Mouse (Mus musculus): ENCODE data around the gene Zbtb17. TPM values are rescaled to one million over a fixed set of nuclear protein-coding genes. Genes with fewer than 3 reads are reported as not detected.

Gene Zbtb17
- polyA plus RNA-seq, 1 experiment from 2014 or later = 50.7 TPM

DNA sequence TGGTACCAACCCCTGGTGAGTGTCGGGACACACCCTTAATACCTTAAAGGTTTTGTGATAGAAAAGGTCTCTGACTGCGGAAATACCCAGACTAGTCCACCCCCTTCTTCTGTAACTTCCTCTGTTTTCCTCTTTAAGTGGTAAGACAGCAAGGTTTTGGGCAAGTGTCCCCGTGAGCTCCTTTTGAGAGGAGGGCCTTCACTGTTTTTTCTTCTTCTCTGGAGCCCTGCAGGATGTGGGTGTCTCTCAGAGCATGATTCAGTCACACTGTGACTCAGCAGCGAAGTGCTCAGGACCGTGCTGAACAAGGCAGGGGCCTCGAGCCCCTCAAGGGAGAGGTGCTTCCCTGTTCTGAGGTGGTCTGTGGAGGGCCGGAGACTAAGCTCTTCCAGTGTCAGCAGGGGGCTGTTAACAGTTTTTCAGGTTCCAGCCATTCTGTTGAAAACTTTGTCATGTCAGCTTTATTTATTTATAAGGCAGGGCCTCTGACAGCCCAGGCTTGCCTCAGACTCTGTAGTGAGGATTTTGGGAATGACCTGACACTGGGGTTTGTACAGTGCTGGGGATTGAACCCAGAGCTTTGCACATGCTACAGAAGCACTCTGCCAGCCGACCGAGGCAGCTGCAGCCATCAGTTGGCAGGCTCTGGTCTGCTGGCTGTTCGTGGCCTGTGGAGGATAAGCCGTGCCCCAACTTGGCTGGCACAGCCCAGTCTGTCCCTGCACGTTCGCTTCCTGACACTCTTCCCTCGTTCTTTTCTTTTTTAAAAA, 10.3 kb downstream of the Zbtb17 start:
- Histone ChIP-seq H3K36me3 (peaks cover 48% of the 10 kb centered on the region), H3K9ac (no peak overlapping the region), H3K9me3 (replicated peaks) (no peaks in the 10 kb centered on the region), H3K4me1 (peaks cover 30% of the 10 kb centered on the region), H3K27ac (no peak overlapping the region), H3K4me3 (no peak overlapping the region), H3K27me3 (no peaks in the 10 kb centered on the region), H3K4me2 (replicated peaks) (no peak overlapping the region)
- no peak for ATAC-seq (ENCODE audit: low FRiP score)
- 83% methylated on average over 14 of the region's 14 CpGs for WGBS

DNA sequence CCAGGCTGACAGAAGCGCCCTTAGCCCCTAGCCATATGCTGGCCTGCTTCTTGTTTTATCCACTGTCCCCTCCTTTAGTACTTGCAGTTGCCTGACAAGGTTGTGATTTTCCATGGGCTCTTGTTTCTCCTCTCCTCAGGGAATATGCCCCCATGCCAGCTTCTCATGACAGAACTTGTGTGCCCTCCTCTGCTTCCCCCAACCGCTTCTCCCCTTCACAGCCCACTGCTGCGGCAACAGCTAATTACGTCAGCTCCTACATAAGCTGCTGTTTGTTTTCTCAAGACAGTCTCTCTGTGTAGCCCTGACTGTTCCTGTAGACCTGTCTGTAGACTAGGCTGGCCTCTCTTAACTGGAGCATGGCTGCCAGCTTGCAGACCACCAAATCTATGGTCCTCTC, 11.1 kb downstream of the Zbtb17 start:
- H3K27me3 ChIP-seq = no peaks in the 10 kb centered on the region
- H3K9ac ChIP-seq = no peak overlapping the region
- WGBS = 66% methylated on average over 4 of the region's 4 CpGs
- peaks cover 44% of the 10 kb centered on the region for H3K36me3 ChIP-seq
- no peaks in the 10 kb centered on the region for H3K9me3 ChIP-seq (replicated peaks)
- H3K4me3 ChIP-seq = no peak overlapping the region
- no peak overlapping the region for H3K4me2 ChIP-seq (replicated peaks)
- no peak for ATAC-seq (ENCODE audit: low FRiP score)
- no peak overlapping the region for H3K27ac ChIP-seq
- H3K4me1 ChIP-seq = peaks cover 30% of the 10 kb centered on the region

DNA sequence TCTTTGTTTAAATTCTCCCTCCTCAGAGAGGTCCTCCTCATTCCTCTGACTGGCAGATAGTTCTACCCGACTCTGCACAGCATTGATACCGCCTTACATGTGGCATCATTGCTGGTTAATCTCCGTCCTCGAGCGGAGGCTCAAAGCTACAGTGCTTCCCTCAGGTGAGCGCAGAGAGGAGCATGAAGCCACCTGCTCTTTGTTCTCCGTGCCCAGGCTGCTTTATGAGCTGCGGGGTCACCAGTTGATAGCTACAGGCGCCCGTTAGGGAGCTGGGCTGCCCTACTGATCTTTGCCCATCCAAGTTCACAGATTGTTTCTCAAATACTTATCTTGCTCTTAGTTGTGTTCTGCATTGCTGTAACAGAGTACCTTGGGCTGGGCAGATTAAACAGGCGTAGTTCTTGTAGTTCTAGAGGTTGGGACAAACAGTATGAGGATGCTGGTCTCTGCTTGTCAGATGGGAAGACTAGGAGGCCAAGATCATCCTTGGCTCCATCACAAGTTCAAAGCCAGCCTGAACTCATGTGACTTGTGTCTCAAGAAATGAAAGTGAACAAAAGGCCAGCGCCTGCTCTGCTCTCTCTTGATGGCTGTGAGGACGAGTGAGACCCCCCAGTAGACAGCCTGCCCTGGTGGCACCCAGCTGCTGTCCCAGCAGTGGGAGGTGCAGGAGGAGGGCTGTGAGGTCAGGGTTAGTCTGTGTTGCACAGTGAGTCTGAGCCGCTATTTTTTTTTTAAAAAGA, 11.9 kb downstream of the Zbtb17 start:
- Histone ChIP-seq H3K4me1 (peaks cover 36% of the 10 kb centered on the region), H3K27me3 (no peaks in the 10 kb centered on the region), H3K9ac (no peak overlapping the region), H3K9me3 (replicated peaks) (no peaks in the 10 kb centered on the region), H3K27ac (no peak overlapping the region), H3K4me2 (replicated peaks) (no peak overlapping the region), H3K36me3 (peaks cover 43% of the 10 kb centered on the region), H3K4me3 (no peak overlapping the region)
- ATAC-seq (ENCODE audit: low FRiP score) = no peak
- 93% methylated on average over 14 of the region's 14 CpGs for WGBS

DNA sequence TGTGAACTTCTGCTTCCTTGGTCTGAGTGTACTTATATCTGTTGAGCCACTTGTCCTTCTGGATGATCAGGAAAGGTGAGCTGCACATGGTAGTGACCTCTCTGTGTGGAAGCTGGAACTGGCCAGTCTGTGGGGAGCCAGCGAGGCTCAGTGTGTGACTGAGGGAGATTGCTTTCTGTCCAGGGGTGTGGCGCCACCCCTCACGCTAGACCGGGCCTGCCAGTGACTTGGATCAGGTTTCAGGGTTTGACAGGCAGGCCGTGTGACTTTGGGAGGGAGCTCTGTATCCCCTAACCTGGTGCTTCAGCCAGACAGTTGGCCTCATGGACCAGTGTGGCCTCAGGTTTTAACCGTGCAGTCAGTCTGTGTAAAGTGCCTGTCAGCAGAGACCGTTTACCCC, 13.8 kb downstream of the Zbtb17 start:
- Histone ChIP-seq H3K36me3 (peaks cover 43% of the 10 kb centered on the region), H3K9ac (0 out of 2 replicates have a peak overlapping the region, but pooled peaks have one; percentile 32), H3K4me3 (no peak overlapping the region), H3K4me1 (peaks cover 37% of the 10 kb centered on the region), H3K9me3 (replicated peaks) (no peaks in the 10 kb centered on the region), H3K4me2 (replicated peaks) (no peak overlapping the region), H3K27ac (peak overlapping the region; percentile 44; the same call in 1 of the 2 replicates), H3K27me3 (no peaks in the 10 kb centered on the region)
- 11% methylated on average over 7 of the region's 7 CpGs for WGBS
- 0 out of 2 replicates have a peak, but pooled peaks have one; percentile 42 for ATAC-seq (ENCODE audit: low FRiP score)

DNA sequence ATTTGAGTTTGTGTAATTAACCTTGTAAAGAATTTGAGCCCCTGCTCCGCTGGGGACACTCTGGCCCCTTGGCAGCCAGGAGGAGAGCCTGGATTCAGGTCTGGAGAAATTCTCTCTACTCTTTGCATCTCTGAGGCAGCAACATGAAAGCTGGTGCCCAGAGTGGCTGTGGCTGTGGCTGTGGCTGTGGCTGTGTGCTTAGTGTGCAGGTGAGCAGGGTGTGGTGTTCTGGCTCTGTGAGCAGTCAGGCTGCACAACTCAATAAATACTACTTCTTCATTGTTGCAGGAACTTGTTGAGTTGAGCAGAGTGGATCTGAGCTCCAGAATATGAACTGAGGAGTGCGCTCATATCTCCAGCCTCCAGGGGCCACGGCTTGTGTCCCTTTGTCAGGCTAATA, 14.4 kb downstream of the Zbtb17 start:
- Histone ChIP-seq H3K36me3 (peaks cover 44% of the 10 kb centered on the region), H3K9ac (no peak overlapping the region), H3K9me3 (replicated peaks) (no peaks in the 10 kb centered on the region), H3K4me3 (no peak overlapping the region), H3K4me1 (peaks cover 36% of the 10 kb centered on the region), H3K4me2 (replicated peaks) (no peak overlapping the region), H3K27me3 (no peaks in the 10 kb centered on the region), H3K27ac (no peak overlapping the region)
- no peak for ATAC-seq (ENCODE audit: low FRiP score)
- 63% methylated on average over 3 of the region's 3 CpGs for WGBS

DNA sequence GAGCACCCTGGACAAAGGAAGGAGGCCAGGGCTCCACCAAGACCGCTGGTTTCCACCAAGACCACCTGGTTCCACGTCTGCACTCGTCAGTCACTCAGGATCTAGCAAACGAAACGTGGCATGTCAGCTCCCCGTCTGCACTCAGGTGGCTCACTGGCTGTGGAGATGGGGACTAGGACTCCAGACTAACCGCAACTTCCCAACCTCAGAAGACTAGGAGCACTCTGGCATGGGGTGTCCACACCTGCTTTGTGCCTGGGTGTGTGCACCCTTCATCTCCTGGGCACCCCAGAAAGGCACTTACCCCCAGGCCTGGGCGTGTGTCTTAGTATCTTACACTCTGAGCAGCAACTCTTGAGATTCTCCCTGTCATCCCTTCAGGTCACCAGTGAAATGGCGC, 15.3 kb downstream of the Zbtb17 start:
- ATAC-seq (ENCODE audit: low FRiP score) = no peak
- Histone ChIP-seq H3K27ac (no peak overlapping the region), H3K4me1 (peaks cover 36% of the 10 kb centered on the region), H3K9me3 (replicated peaks) (no peaks in the 10 kb centered on the region), H3K27me3 (no peaks in the 10 kb centered on the region), H3K4me2 (replicated peaks) (no peak overlapping the region), H3K4me3 (no peak overlapping the region), H3K9ac (no peak overlapping the region), H3K36me3 (peaks cover 48% of the 10 kb centered on the region)
- WGBS = 89% methylated on average over 9 of the region's 9 CpGs

DNA sequence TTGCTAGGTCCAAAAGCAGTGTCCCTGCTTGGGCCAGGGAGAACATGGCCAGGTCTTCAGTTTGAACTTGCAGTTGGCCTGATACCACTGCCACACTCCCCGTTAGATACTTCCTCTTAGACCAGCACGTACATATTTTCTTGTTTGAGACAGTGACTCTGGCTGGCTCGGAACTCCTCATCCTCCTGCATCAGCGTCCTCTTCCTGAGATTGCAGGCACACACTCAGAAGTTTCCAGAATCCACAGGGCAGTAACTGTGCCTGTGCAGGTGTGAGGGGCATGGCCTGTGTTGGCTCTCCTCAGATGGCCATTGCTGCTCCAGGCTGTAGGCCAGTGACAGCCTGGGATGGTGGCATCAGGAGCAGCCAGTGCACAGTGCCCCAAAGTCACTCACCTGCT, 16.0 kb downstream of the Zbtb17 start:
- Histone ChIP-seq H3K9ac (no peak overlapping the region), H3K27me3 (no peaks in the 10 kb centered on the region), H3K4me3 (no peak overlapping the region), H3K9me3 (replicated peaks) (no peaks in the 10 kb centered on the region), H3K27ac (no peak overlapping the region), H3K4me2 (replicated peaks) (no peak overlapping the region), H3K36me3 (peaks cover 51% of the 10 kb centered on the region), H3K4me1 (peaks cover 30% of the 10 kb centered on the region)
- 91% methylated on average over 4 of the region's 4 CpGs for WGBS
- no peak for ATAC-seq (ENCODE audit: low FRiP score)

DNA sequence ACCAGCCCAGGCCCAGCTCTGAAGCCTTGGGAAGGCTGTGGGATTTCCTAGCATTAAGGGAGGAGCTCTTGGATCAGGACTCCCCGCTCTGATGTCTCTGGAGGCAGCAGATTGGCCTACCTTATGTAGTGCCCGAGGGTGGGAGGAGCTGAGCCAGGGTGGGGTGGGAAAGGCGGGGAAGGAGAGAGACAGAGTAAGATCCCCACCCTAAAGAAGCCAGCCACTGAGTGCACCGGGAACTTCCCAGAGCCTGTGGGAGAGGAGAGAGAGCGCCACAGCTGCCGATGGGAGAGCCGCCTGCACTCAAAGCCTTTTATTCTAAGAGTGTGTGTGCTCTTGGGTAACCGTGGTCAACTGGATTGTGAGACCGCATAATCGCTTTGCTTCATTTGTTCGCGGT, 16.6 kb downstream of the Zbtb17 start:
- no peak overlapping the region for H3K27ac ChIP-seq
- peak; percentile 36; the same call in 1 of the 2 replicates for ATAC-seq (ENCODE audit: low FRiP score)
- 58% methylated on average over 12 of the region's 12 CpGs for WGBS

DNA sequence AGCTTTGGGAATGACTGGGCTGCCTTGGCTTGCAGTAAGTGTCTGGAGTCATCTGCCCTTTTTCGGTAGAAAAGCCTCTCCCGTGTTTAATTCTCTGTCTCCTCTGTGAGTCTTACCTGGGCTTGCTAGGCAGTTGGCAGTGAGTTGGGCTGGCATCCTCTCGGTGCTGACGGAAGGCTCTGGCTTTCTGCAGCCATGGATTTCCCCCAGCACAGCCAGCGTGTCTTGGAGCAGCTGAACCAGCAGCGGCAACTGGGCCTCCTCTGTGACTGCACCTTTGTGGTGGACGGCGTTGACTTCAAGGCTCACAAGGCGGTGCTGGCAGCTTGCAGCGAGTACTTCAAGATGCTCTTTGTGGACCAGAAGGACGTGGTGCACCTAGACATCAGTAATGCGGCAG, 17.1 kb downstream of the Zbtb17 start:
- Histone ChIP-seq H3K36me3 (peaks cover 54% of the 10 kb centered on the region), H3K9me3 (replicated peaks) (no peaks in the 10 kb centered on the region), H3K4me3 (no peak overlapping the region), H3K9ac (no peak overlapping the region), H3K27me3 (no peaks in the 10 kb centered on the region), H3K27ac (no peak overlapping the region), H3K4me1 (peaks cover 26% of the 10 kb centered on the region), H3K4me2 (replicated peaks) (no peak overlapping the region)
- 90% methylated on average over 12 of the region's 12 CpGs for WGBS
- ATAC-seq (ENCODE audit: low FRiP score) = no peak

More for the DNA sequence above, 16.6 kb downstream of the Zbtb17 start:
- H3K27me3 ChIP-seq = no peaks in the 10 kb centered on the region
- peaks cover 53% of the 10 kb centered on the region for H3K36me3 ChIP-seq
- no peak overlapping the region for H3K9ac ChIP-seq
- H3K4me1 ChIP-seq = peaks cover 26% of the 10 kb centered on the region
- H3K4me2 ChIP-seq (replicated peaks) = no peak overlapping the region
- H3K4me3 ChIP-seq = no peak overlapping the region
- H3K9me3 ChIP-seq (replicated peaks) = no peaks in the 10 kb centered on the region

DNA sequence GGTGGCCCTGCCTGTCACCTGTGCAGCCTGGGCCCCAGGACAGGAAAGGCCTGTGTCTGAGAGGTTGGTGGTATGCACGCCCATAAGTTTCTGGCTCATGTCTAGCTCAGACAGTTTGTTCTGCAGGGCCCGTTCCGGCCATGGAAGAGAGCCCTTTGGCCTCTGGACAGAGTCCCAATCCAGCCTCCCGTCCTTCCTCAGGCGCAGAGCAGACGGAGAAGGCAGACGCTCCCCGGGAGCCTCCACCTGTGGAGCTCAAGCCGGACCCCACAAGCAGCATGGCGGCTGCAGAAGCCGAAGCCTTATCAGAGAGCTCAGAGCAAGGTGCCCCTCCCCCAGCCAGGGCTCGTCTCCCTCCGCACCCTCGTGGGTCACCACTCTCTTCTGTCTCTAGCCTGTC, 19.0 kb downstream of the Zbtb17 start:
- WGBS = 84% methylated on average over 14 of the region's 14 CpGs
- no peaks in the 10 kb centered on the region for H3K9me3 ChIP-seq (replicated peaks)

DNA sequence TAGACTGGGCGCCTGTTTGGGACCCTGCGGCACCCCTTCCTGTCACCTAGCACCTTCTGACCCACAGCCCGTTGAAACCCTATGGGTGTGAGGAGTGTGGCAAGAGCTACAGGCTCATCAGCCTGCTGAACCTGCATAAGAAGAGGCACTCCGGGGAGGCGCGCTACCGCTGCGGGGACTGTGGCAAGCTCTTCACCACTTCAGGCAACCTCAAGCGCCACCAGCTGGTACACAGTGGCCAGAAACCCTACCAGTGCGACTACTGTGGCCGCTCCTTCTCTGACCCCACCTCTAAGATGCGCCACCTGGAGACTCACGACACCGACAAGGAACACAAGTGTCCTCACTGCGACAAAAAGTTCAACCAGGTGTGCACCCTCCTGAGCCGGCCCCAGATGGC, 20.3 kb downstream of the Zbtb17 start:
- H3K9me3 ChIP-seq (replicated peaks) = no peaks in the 10 kb centered on the region
- peaks cover 7% of the 10 kb centered on the region for H3K4me1 ChIP-seq

More for the DNA sequence above, 19.0 kb downstream of the Zbtb17 start:
- peaks cover 19% of the 10 kb centered on the region for H3K4me1 ChIP-seq
- no peak overlapping the region for H3K4me2 ChIP-seq (replicated peaks)
- no peak overlapping the region for H3K27ac ChIP-seq
- no peak for ATAC-seq (ENCODE audit: low FRiP score)
- H3K27me3 ChIP-seq = no peaks in the 10 kb centered on the region
- H3K9ac ChIP-seq = no peak overlapping the region
- peaks cover 72% of the 10 kb centered on the region for H3K36me3 ChIP-seq
- no peak overlapping the region for H3K4me3 ChIP-seq

DNA sequence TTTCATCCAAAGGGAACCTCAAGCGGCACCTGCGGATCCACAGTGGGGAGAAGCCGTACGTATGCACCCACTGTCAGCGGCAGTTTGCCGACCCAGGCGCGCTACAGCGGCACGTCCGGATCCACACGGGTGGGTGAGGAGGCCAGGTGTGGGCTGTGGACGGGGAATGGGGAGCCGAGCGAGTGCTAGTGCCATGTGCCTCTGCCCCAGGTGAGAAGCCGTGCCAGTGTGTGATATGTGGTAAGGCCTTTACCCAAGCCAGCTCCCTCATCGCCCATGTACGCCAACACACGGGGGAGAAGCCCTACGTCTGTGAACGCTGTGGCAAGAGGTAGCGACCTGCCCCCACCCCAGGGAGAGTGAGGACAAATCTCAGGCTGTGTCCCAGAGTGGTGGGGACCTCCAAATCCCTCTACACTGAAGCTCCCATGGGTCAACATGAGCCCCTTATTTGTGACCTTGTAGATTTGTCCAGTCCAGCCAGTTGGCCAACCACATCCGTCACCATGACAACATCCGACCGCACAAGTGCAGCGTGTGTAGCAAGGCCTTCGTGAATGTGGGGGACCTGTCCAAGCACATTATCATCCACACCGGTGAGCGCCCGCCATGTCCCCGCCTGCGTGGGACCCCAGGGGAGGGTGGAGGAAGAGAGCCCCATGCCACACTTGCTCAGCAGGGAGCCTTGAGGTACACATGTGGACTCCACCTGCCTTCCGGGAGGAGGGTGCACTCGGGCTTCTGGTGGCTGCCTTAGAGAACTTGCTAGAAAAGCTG, 21.2 kb downstream of the Zbtb17 start:
- Histone ChIP-seq H3K27ac (no peak overlapping the region), H3K9me3 (replicated peaks) (no peaks in the 10 kb centered on the region), H3K9ac (no peak overlapping the region), H3K4me3 (no peak overlapping the region), H3K27me3 (no peaks in the 10 kb centered on the region), H3K4me2 (replicated peaks) (no peak overlapping the region), H3K4me1 (peaks cover 7% of the 10 kb centered on the region), H3K36me3 (peaks cover 90% of the 10 kb centered on the region)
- no peak for ATAC-seq (ENCODE audit: low FRiP score)
- 90% methylated on average over 34 of the region's 34 CpGs for WGBS

More for the DNA sequence above, 20.3 kb downstream of the Zbtb17 start:
- peaks cover 84% of the 10 kb centered on the region for H3K36me3 ChIP-seq
- ATAC-seq (ENCODE audit: low FRiP score) = no peak
- no peak overlapping the region for H3K4me3 ChIP-seq
- H3K27ac ChIP-seq = no peak overlapping the region
- no peak overlapping the region for H3K9ac ChIP-seq
- no peaks in the 10 kb centered on the region for H3K27me3 ChIP-seq
- H3K4me2 ChIP-seq (replicated peaks) = no peak overlapping the region
- WGBS = 81% methylated on average over 16 of the region's 16 CpGs
